Mouse (Mus musculus): ENCODE data around the gene Lmo4. TPM values are rescaled to one million over a fixed set of nuclear protein-coding genes. Genes with fewer than 3 reads are reported as not detected.

The Lmo4 gene
- total and polyA plus RNA-seq, 3 experiments = 37.3 to 161 (median 48.1) TPM

- H3K4me3 ChIP-seq (ENCODE audit: low read depth, low read length) = peak overlapping the region; percentile 80
- TF ChIP-seq POLR2AphosphoS5 (IDR thresholded peaks at IDR 0.05; ENCODE audit: insufficient replicate concordance, low read depth, low read length) (no peak), GATA1 (IDR thresholded peaks at IDR 0.05; ENCODE audit: borderline replicate concordance, low read length) (no peak), TAL1 (conservative IDR thresholded peaks at IDR 0.05; ENCODE audit: low read depth, low read length) (no peak), GATA2 (IDR thresholded peaks at IDR 0.05; ENCODE audit: borderline replicate concordance, low read depth, low read length) (no peak), CTCF (IDR thresholded peaks at IDR 0.05; ENCODE audit: low read depth, low read length) (no peak)
- no peaks in the 10 kb centered on the region for H3K27me3 ChIP-seq (ENCODE audit: insufficient read depth, low read length)
- H3K9me3 ChIP-seq (replicated peaks) = no peaks in the 10 kb centered on the region
- peak; percentile 56 for DNase-seq (ENCODE audit: low spot score)
- ATAC-seq (ENCODE audit: extremely low read depth, insufficient number of reproducible peaks, low FRiP score, poor library complexity, severe bottlenecking) = peak; percentile 45
- peaks cover 55% of the 10 kb centered on the region for H3K4me1 ChIP-seq (ENCODE audit: insufficient read depth, low read depth, low read length)
- peaks cover 15% of the 10 kb centered on the region for H3K36me3 ChIP-seq (replicated peaks)
Measured at GRCm38 (mm10) chr3:144201794-144202573, 3.0 kb downstream of the Lmo4 start.

GRCm38 (mm10) chr3:144185327-144186152 is 19.5 kb downstream of the Lmo4 start:
- no peak overlapping the region for H3K4me3 ChIP-seq (ENCODE audit: low read depth, low read length)
- H3K36me3 ChIP-seq (replicated peaks) = peaks cover 40% of the 10 kb centered on the region
- no peaks in the 10 kb centered on the region for H3K9me3 ChIP-seq (replicated peaks)
- no peaks in the 10 kb centered on the region for H3K4me1 ChIP-seq (ENCODE audit: insufficient read depth, low read depth, low read length)
- DNase-seq (ENCODE audit: low spot score) (no peak), ATAC-seq (ENCODE audit: extremely low read depth, insufficient number of reproducible peaks, low FRiP score, poor library complexity, severe bottlenecking) (no peak)
- H3K27me3 ChIP-seq (ENCODE audit: insufficient read depth, low read length) = no peaks in the 10 kb centered on the region
- no peak for TF ChIP-seq CTCF (IDR thresholded peaks at IDR 0.05; ENCODE audit: low read depth, low read length)
- TF ChIP-seq GATA2 (IDR thresholded peaks at IDR 0.05; ENCODE audit: borderline replicate concordance, low read depth, low read length) = no peak
- no peak for TF ChIP-seq GATA1 (IDR thresholded peaks at IDR 0.05; ENCODE audit: borderline replicate concordance, low read length)
- no peak for TF ChIP-seq POLR2AphosphoS5 (IDR thresholded peaks at IDR 0.05; ENCODE audit: insufficient replicate concordance, low read depth, low read length)

- Histone ChIP-seq H3K4me1 (ENCODE audit: insufficient read depth, low read depth, low read length) (no peaks in the 10 kb centered on the region), H3K9me3 (replicated peaks) (no peaks in the 10 kb centered on the region), H3K36me3 (replicated peaks) (peaks cover 34% of the 10 kb centered on the region), H3K27me3 (ENCODE audit: insufficient read depth, low read length) (0 out of 2 replicates have a peak, but pooled peaks cover under 1% of the 10 kb centered on the region), H3K4me3 (ENCODE audit: low read depth, low read length) (no peak overlapping the region)
- ATAC-seq (ENCODE audit: extremely low read depth, insufficient number of reproducible peaks, low FRiP score, poor library complexity, severe bottlenecking) (no peak), DNase-seq (ENCODE audit: low spot score) (no peak)
- TF ChIP-seq GATA1 (IDR thresholded peaks at IDR 0.05; ENCODE audit: borderline replicate concordance, low read length) (no peak), TAL1 (conservative IDR thresholded peaks at IDR 0.05; ENCODE audit: low read depth, low read length) (no peak), POLR2AphosphoS5 (IDR thresholded peaks at IDR 0.05; ENCODE audit: insufficient replicate concordance, low read depth, low read length) (no peak), GATA2 (IDR thresholded peaks at IDR 0.05; ENCODE audit: borderline replicate concordance, low read depth, low read length) (no peak), CTCF (IDR thresholded peaks at IDR 0.05; ENCODE audit: low read depth, low read length) (no peak)
Measured at GRCm38 (mm10) chr3:144184918-144185317, 20.1 kb downstream of the Lmo4 start.

GRCm38 (mm10) chr3:144182229-144182628 is 22.8 kb downstream of the Lmo4 start:
- no peaks in the 10 kb centered on the region for H3K4me1 ChIP-seq (ENCODE audit: insufficient read depth, low read depth, low read length)
- TF ChIP-seq CTCF (IDR thresholded peaks at IDR 0.05; ENCODE audit: low read depth, low read length) (no peak), GATA2 (IDR thresholded peaks at IDR 0.05; ENCODE audit: borderline replicate concordance, low read depth, low read length) (no peak), TAL1 (conservative IDR thresholded peaks at IDR 0.05; ENCODE audit: low read depth, low read length) (no peak), GATA1 (IDR thresholded peaks at IDR 0.05; ENCODE audit: borderline replicate concordance, low read length) (no peak), POLR2AphosphoS5 (IDR thresholded peaks at IDR 0.05; ENCODE audit: insufficient replicate concordance, low read depth, low read length) (no peak)
- H3K27me3 ChIP-seq (ENCODE audit: insufficient read depth, low read length) = peaks cover 6% of the 10 kb centered on the region
- peaks cover 11% of the 10 kb centered on the region for H3K36me3 ChIP-seq (replicated peaks)
- H3K9me3 ChIP-seq (replicated peaks) = no peaks in the 10 kb centered on the region
- ATAC-seq (ENCODE audit: extremely low read depth, insufficient number of reproducible peaks, low FRiP score, poor library complexity, severe bottlenecking) (no peak), DNase-seq (ENCODE audit: low spot score) (no peak)
- no peak overlapping the region for H3K4me3 ChIP-seq (ENCODE audit: low read depth, low read length)

- Histone ChIP-seq H3K9me3 (replicated peaks) (no peaks in the 10 kb centered on the region), H3K4me1 (ENCODE audit: insufficient read depth, low read depth, low read length) (no peaks in the 10 kb centered on the region), H3K36me3 (replicated peaks) (no peaks in the 10 kb centered on the region), H3K4me3 (ENCODE audit: low read depth, low read length) (no peak overlapping the region), H3K27me3 (ENCODE audit: insufficient read depth, low read length) (peaks cover 14% of the 10 kb centered on the region)
- ATAC-seq (ENCODE audit: extremely low read depth, insufficient number of reproducible peaks, low FRiP score, poor library complexity, severe bottlenecking) (no peak), DNase-seq (ENCODE audit: low spot score) (no peak)
- TF ChIP-seq CTCF (IDR thresholded peaks at IDR 0.05; ENCODE audit: low read depth, low read length) = no peak
- no peak for TF ChIP-seq GATA1 (IDR thresholded peaks at IDR 0.05; ENCODE audit: borderline replicate concordance, low read length)
- TF ChIP-seq POLR2AphosphoS5 (IDR thresholded peaks at IDR 0.05; ENCODE audit: insufficient replicate concordance, low read depth, low read length) = no peak
- TF ChIP-seq GATA2 (IDR thresholded peaks at IDR 0.05; ENCODE audit: borderline replicate concordance, low read depth, low read length) = no peak
- TF ChIP-seq TAL1 (conservative IDR thresholded peaks at IDR 0.05; ENCODE audit: low read depth, low read length) = no peak
Measured at GRCm38 (mm10) chr3:144178937-144179336, 26.1 kb downstream of the Lmo4 start.
